Mouse (Mus musculus) kidney, adult 11 months (tissue): ENCODE measurements around the gene Cds1.
A peak's percentile ranks its signal among the peaks of the same experiment; 100 is the strongest.
"Not testable (repeated sequence)": the region's sequence is repeated elsewhere in the genome, so short reads cannot be mapped to it uniquely, and the experiment has no call there.

Experiments
- DNase-seq: peaks from one replicate; pipeline ENCODE4 v3.0.0; 2022

Gene Cds1

GRCm38 (mm10) chr5:101832042-101832441 is 67.1 kb downstream of the Cds1 start:
- no peak for DNase-seq

GRCm38 (mm10) chr5:101832991-101833390 is 68.1 kb downstream of the Cds1 start:
- DNase-seq, result no peak

- no peak for DNase-seq
Measured at GRCm38 (mm10) chr5:101833875-101834274, 68.9 kb downstream of the Cds1 start.

- DNase-seq, result no peak
Measured at GRCm38 (mm10) chr5:101836221-101836620, 71.3 kb downstream of the Cds1 start.

GRCm38 (mm10) chr5:101837605-101838004 is 72.7 kb downstream of the Cds1 start:
- not testable (repeated sequence) for DNase-seq

- no peak for DNase-seq
Measured at GRCm38 (mm10) chr5:101840476-101840875, 75.5 kb downstream of the Cds1 start.

GRCm38 (mm10) chr5:101845011-101845410 is 80.1 kb downstream of the Cds1 start:
- DNase-seq, result no peak

GRCm38 (mm10) chr5:101845930-101846329 is 81.0 kb downstream of the Cds1 start:
- no peak for DNase-seq

GRCm38 (mm10) chr5:101847323-101847722 is 82.4 kb downstream of the Cds1 start:
- no peak for DNase-seq

- DNase-seq, result no peak
Measured at GRCm38 (mm10) chr5:101847762-101848161, 82.8 kb downstream of the Cds1 start.

GRCm38 (mm10) chr5:101851133-101851532 is 86.2 kb downstream of the Cds1 start:
- DNase-seq, result no peak

GRCm38 (mm10) chr5:101852116-101852680 is 87.3 kb downstream of the Cds1 start:
- no peak for DNase-seq

- DNase-seq, result peak; percentile 23
Measured at GRCm38 (mm10) chr5:101854100-101854499, 89.2 kb downstream of the Cds1 start.

GRCm38 (mm10) chr5:101854667-101855066 is 89.7 kb downstream of the Cds1 start:
- no peak for DNase-seq

- DNase-seq, result no peak
Measured at GRCm38 (mm10) chr5:101855475-101855874, 90.5 kb downstream of the Cds1 start.

GRCm38 (mm10) chr5:101858891-101859436 is 94.0 kb downstream of the Cds1 start:
- peak; percentile 66 for DNase-seq

- peak; percentile 23 for DNase-seq
Measured at GRCm38 (mm10) chr5:101861786-101862571, 97.0 kb downstream of the Cds1 start.

- no peak for DNase-seq
Measured at GRCm38 (mm10) chr5:101862651-101863050, 97.7 kb downstream of the Cds1 start.

GRCm38 (mm10) chr5:101863946-101864345 is 99.0 kb downstream of the Cds1 start:
- DNase-seq, result no peak

- no peak for DNase-seq
Measured at GRCm38 (mm10) chr5:101866722-101867121, 101.8 kb downstream of the Cds1 start.
